Comparison of ENCODE assay signal across 8 mouse cellular contexts in genomic region chr7:31097583-31098248, GRCm38 (mm10). TPM values are rescaled to one million over a fixed set of nuclear protein-coding genes. Genes with fewer than 3 reads are reported as not detected.
A peak's percentile ranks its signal among the peaks of the same experiment; 100 is the strongest.
DNase-seq lines count a peak whose midpoint lies in the region; ATAC-seq lines count a peak whose summit lies in the region.

No protein-coding gene starts in this region.

- no peaks in the 10 kb centered on the region for H3K27me3 ChIP-seq in hindbrain, embryonic 14.5 days (ENCODE audit: control insufficient read depth, insufficient read depth, low read length)

- H3K4me2 ChIP-seq in hindbrain, embryonic 14.5 days (replicated peaks), result peak overlapping the region; percentile 39

- no peaks in the 10 kb centered on the region for H3K9me3 ChIP-seq in hindbrain, embryonic 14.5 days (ENCODE audit: control insufficient read depth, low read length)

- H3K36me3 ChIP-seq in hindbrain, embryonic 14.5 days (replicated peaks; ENCODE audit: control insufficient read depth, insufficient read depth), result no peaks in the 10 kb centered on the region

- H3K27ac ChIP-seq in hindbrain, embryonic 14.5 days, result no peak overlapping the region

- peak; percentile 93 for ATAC-seq in hindbrain, embryonic 14.5 days (ENCODE audit: low FRiP score)

- H3K4me3 ChIP-seq in hindbrain, embryonic 14.5 days (replicated peaks; ENCODE audit: low read length), result peak overlapping the region; percentile 9; the same call in 1 of the 2 replicates

- no peaks in the 10 kb centered on the region for H3K4me1 ChIP-seq in hindbrain, embryonic 14.5 days (replicated peaks; ENCODE audit: control insufficient read depth, insufficient read depth, low read length)

- DNase-seq in Muller cell, postnatal 12 days (ENCODE audit: inconsistent ontology term), result peak; percentile 85
- DNase-seq in cerebellum, postnatal 10 days, result peak; percentile 97 to 98
- DNase-seq in frontal cortex, postnatal 25 days (ENCODE audit: low spot score in 2 of 2), result peak; percentile 87 to 93
- DNase-seq in hindbrain, embryonic 14.5 days (ENCODE audit: low spot score), result peak; percentile 94
- peak; percentile 67 to 96 for DNase-seq in layer of hippocampus, postnatal 25 days (ENCODE audit: extremely low spot score in 1 of 2, low spot score in 1 of 2)
- DNase-seq in lung, postnatal 25 days (ENCODE audit: low spot score), result peak; percentile 94
- peak; percentile 94 for DNase-seq in retina, postnatal 1 day
- DNase-seq in thymus, postnatal 4 days, result peak; percentile 94

- no peak overlapping the region for H3K9ac ChIP-seq in hindbrain, embryonic 14.5 days

- WGBS in hindbrain, embryonic 14.5 days, result 49% methylated on average over 20 of the region's 20 CpGs

RNA-seq across cellular contexts. Expression of gene Hpn, which starts 17.4 kb away (rescaled TPM):
- polyA plus RNA-seq in hindbrain, embryonic 14.5 days (2014; fragmentation: Nextera tagmentation; extraction: Ambion mirVana), result 0.55 and 0.67 TPM in 2 replicates
- 1 to 10 TPM; 2.3 to 4.2 TPM for total RNA-seq in layer of hippocampus, postnatal 25 days (2021)

RNA-seq across cellular contexts. Expression of gene Fxyd3, which starts 21.2 kb away (rescaled TPM):
- 0.66 TPM in 1 of 2 replicates, not detected in the other for polyA plus RNA-seq in hindbrain, embryonic 14.5 days (2014; fragmentation: Nextera tagmentation; extraction: Ambion mirVana)
- total RNA-seq in layer of hippocampus, postnatal 25 days (2021), result not detected

RNA-seq across cellular contexts. Expression of gene Scn1b, which starts 29.1 kb away (rescaled TPM):
- polyA plus RNA-seq in hindbrain, embryonic 14.5 days (2014; fragmentation: Nextera tagmentation; extraction: Ambion mirVana), result 13.0 and 18.3 TPM in 2 replicates
- total RNA-seq in layer of hippocampus, postnatal 25 days (2021), result 100 to 1,000 TPM; 548 to 608 TPM

RNA-seq across cellular contexts. Expression of gene Lgi4, which starts 38.6 kb away (rescaled TPM):
- 0.28 and 0.60 TPM in 2 replicates for polyA plus RNA-seq in hindbrain, embryonic 14.5 days (2014; fragmentation: Nextera tagmentation; extraction: Ambion mirVana)
- 10 to 100 TPM; 31.9 to 36.1 TPM for total RNA-seq in layer of hippocampus, postnatal 25 days (2021)

RNA-seq across cellular contexts. Expression of gene Fxyd1, which starts 40.7 kb away (rescaled TPM):
- polyA plus RNA-seq in hindbrain, embryonic 14.5 days (2014; fragmentation: Nextera tagmentation; extraction: Ambion mirVana), result 34.1 and 59.0 TPM in 2 replicates
- 100 to 1,000 TPM; 103 to 113 TPM for total RNA-seq in layer of hippocampus, postnatal 25 days (2021)
